ENCODE assay signal across 15 mouse cellular contexts in genomic region chr5:66056680-66057079, GRCm38 (mm10). TPM values are rescaled to one million over a fixed set of nuclear protein-coding genes. Genes with fewer than 3 reads are reported as not detected.
DNase-seq lines count a peak whose midpoint lies in the region; ATAC-seq and TF ChIP-seq lines count a peak whose summit lies in the region.
"Had no signal": no experiment of that assay in that cellular context is flagged by ENCODE, and none has a peak within 500 bp of the region (broad histone marks: within the 10 kb centered on the region; RNA-seq: fewer than 3 reads in every experiment).

No protein-coding gene starts in this region.

- H3K27me3 ChIP-seq in liver, adult 2 months (ENCODE audit: control insufficient read depth, insufficient read depth, low read length): no peaks in the 10 kb centered on the region
- H3K27me3 ChIP-seq in liver, embryonic 11.5 days (replicated peaks; ENCODE audit: control insufficient read depth, insufficient read depth, low read length): no peaks in the 10 kb centered on the region
- H3K27me3 ChIP-seq: hindbrain, embryonic 12.5 days; neural tube, embryonic 13.5 days had no signal

- DNase-seq in cerebellum, postnatal 10 days: peak; percentile 14 to 25
- no peak for DNase-seq in cerebellum, adult 8-10 months
- no peak for DNase-seq in liver, adult 2 months (ENCODE audit: extremely low read depth, low read depth, low spot score)
- no peak for DNase-seq in liver, embryonic 11.5 days (ENCODE audit: low spot score)
- no peak for DNase-seq in brain, embryonic 14.5 days (ENCODE audit: low read depth)
- DNase-seq in thymus, postnatal 0 days (ENCODE audit: low spot score): peak; percentile 34
- DNase-seq in cerebellum, adult 11 months: no peak
- no peak for DNase-seq in cerebellum, adult 18-20 months
- DNase-seq: heart, adult 18-20 months had no signal

- no peak for ATAC-seq in liver, embryonic 11.5 days (replicated peaks; ENCODE audit: low FRiP score)

- 84% methylated on average over 4 of the region's 4 CpGs for WGBS in liver, adult 2 months
- WGBS in liver, embryonic 11.5 days: 75% methylated on average over 4 of the region's 4 CpGs

- H3K27ac ChIP-seq in liver, adult 2 months (replicated peaks; ENCODE audit: insufficient read depth, low read depth, low read length): 0 out of 2 replicates have a peak overlapping the region, but pooled peaks have one; percentile 12
- H3K27ac ChIP-seq in liver, embryonic 11.5 days (ENCODE audit: low read depth, low read length): no peak overlapping the region
- H3K27ac ChIP-seq: forebrain, embryonic 10.5 days; hindbrain, embryonic 12.5 days; neural tube, embryonic 13.5 days had no signal

- H3K4me1 ChIP-seq in liver, adult 2 months (ENCODE audit: control insufficient read depth, insufficient read depth, low read length): peaks cover 21% of the 10 kb centered on the region
- no peaks in the 10 kb centered on the region for H3K4me1 ChIP-seq in liver, embryonic 11.5 days (replicated peaks; ENCODE audit: control insufficient read depth, insufficient read depth, low read length)
- H3K4me1 ChIP-seq: hindbrain, embryonic 12.5 days had no signal

- no peak for TF ChIP-seq POLR2A in liver, adult 2 months (IDR thresholded peaks at IDR 0.05; ENCODE audit: extremely low read depth, insufficient read depth, low read length)
- TF ChIP-seq POLR2A in brain, embryonic 14.5 days (IDR thresholded peaks at IDR 0.05; ENCODE audit: borderline replicate concordance, extremely low read depth, insufficient read depth, insufficient read length, poor library complexity, severe bottlenecking): no peak

- H3K36me3 ChIP-seq in liver, adult 2 months (ENCODE audit: control insufficient read depth, insufficient read depth, low read length): 0 out of 2 replicates have a peak, but pooled peaks cover 3% of the 10 kb centered on the region
- no peaks in the 10 kb centered on the region for H3K36me3 ChIP-seq in liver, embryonic 11.5 days (ENCODE audit: control insufficient read depth, insufficient read depth, low read length)
- H3K36me3 ChIP-seq: forebrain, embryonic 10.5 days; hindbrain, embryonic 12.5 days; neural tube, embryonic 13.5 days had no signal

- TF ChIP-seq CTCF in liver, adult 2 months (IDR thresholded peaks at IDR 0.05; ENCODE audit: low read depth, low read length): peak; percentile 63
- peak; percentile 17; the same call in 1 of the 2 replicates for TF ChIP-seq CTCF in brain, embryonic 14.5 days (IDR thresholded peaks at IDR 0.05; ENCODE audit: borderline replicate concordance, extremely low read depth, insufficient read depth, insufficient read length)

- H3K79me2 ChIP-seq in liver, adult 2 months (ENCODE audit: control insufficient read depth, insufficient read depth, low read length): peaks cover 26% of the 10 kb centered on the region

- H3K4me3 ChIP-seq in liver, adult 2 months (ENCODE audit: insufficient read depth, low read depth, low read length): no peak overlapping the region
- H3K4me3 ChIP-seq in liver, embryonic 11.5 days (ENCODE audit: low read depth, low read length): no peak overlapping the region
- H3K4me3 ChIP-seq: forebrain, embryonic 10.5 days; hindbrain, embryonic 12.5 days; neural tube, embryonic 13.5 days had no signal

- no peaks in the 10 kb centered on the region for H3K9me3 ChIP-seq in liver, embryonic 11.5 days (ENCODE audit: control insufficient read depth, low read length)
- H3K9me3 ChIP-seq: forebrain, embryonic 10.5 days; hindbrain, embryonic 12.5 days; neural tube, embryonic 13.5 days had no signal

- H3K9ac ChIP-seq in liver, adult 2 months (ENCODE audit: low read depth, low read length): no peak overlapping the region
- no peak overlapping the region for H3K9ac ChIP-seq in liver, embryonic 11.5 days (ENCODE audit: low read depth, low read length)
- H3K9ac ChIP-seq: hindbrain, embryonic 12.5 days; neural tube, embryonic 13.5 days had no signal

- H3K4me2 ChIP-seq in liver, embryonic 11.5 days: no peak overlapping the region
- H3K4me2 ChIP-seq: hindbrain, embryonic 12.5 days; neural tube, embryonic 13.5 days had no signal

RNA-seq across cellular contexts. Expression of gene 9130230L23Rik, which starts 52.6 kb away (rescaled TPM):
- 0.65 and 0.67 TPM in 2 replicates for total RNA-seq in liver, adult 2 months (2014; rRNA removed)
- polyA plus RNA-seq in liver, adult 2 months (2012; rRNA removed): not detected in 2 replicates
- not detected in 2 replicates for polyA plus RNA-seq in liver, embryonic 11.5 days (2014; fragmentation: Nextera tagmentation; extraction: Ambion mirVana)
- polyA plus RNA-seq in brain, embryonic 14.5 days (2012; rRNA removed): 0.10 TPM in 1 of 2 replicates, not detected in the other
- polyA plus RNA-seq in thymus, postnatal 0 days (2015; fragmentation: Nextera tagmentation; extraction: Ambion mirVana): 0.82 and 1.0 TPM in 2 replicates
- total RNA-seq: heart, adult 18-20 months; left cerebral cortex, postnatal 14 days; megakaryocyte-erythroid progenitor cell, adult 5-6 weeks had no signal
- polyA plus RNA-seq: C2C12; forebrain, embryonic 10.5 days; hindbrain, embryonic 12.5 days had no signal

Comparison
In these comparisons a context has a peak if more than half of its experiments do, and no peak if none do; other contexts are left out.
1. DNase-seq: peak in cerebellum, postnatal 10 days (2 of 2) and thymus, postnatal 0 days (single experiment); none in cerebellum, adult 8-10 months (single experiment), liver, adult 2 months (single experiment), liver, embryonic 11.5 days (single experiment), brain, embryonic 14.5 days (single experiment), cerebellum, adult 11 months (single experiment) and cerebellum, adult 18-20 months (0 of 2).